Mouse (Mus musculus) cerebellum, adult 2 months (tissue): ENCODE results near the gene Pisd. TPM values are rescaled to one million over a fixed set of nuclear protein-coding genes. Genes with fewer than 3 reads are reported as not detected.
"Not testable (repeated sequence)": the region's sequence is repeated elsewhere in the genome, so short reads cannot be mapped to it uniquely, and the experiment has no call there.

ENCODE experiments used
- DNase-seq, 2 experiments: peaks; one replicate each; pipeline ENCODE4 v3.0.0; 2021
- H3K27ac ChIP-seq: fragments of 200-500 bp; 2 replicates; pipeline ENCODE4 v1.5.1; 2012; ENCODE audit warnings: low read length, control low read depth, inconsistent platforms; ENCODE audit not compliant: insufficient read depth
- H3K27me3 ChIP-seq: fragments of 200-500 bp; 2 replicates; pipeline ENCODE4 v1.6.1; 2012; ENCODE audit warnings: inconsistent platforms, mild to moderate bottlenecking, low read length, moderate library complexity; ENCODE audit not compliant: control insufficient read depth, insufficient read depth
- H3K4me1 ChIP-seq: fragments of 200-500 bp; 2 replicates; pipeline ENCODE4 v1.6.1; 2011; ENCODE audit warnings: low read length; ENCODE audit not compliant: control insufficient read depth, insufficient read depth
- H3K4me3 ChIP-seq: fragments of 200-500 bp; replicated peaks from 2 replicates; pipeline ENCODE3; 2011; ENCODE audit warnings: mild to moderate bottlenecking, low read depth, low read length, control low read depth; ENCODE audit not compliant: insufficient read depth
- CTCF ChIP-seq: fragments of 200-500 bp; IDR thresholded peaks from 2 replicates; pipeline ENCODE4 v1.5.1; 2011; ENCODE audit warnings: low read depth, mild to moderate bottlenecking, control low read depth, low read length, moderate library complexity, borderline replicate concordance; ENCODE audit not compliant: insufficient read depth
- POLR2A ChIP-seq: fragments of 200-500 bp; IDR thresholded peaks from 2 replicates; pipeline ENCODE4 v1.6.1; 2011; ENCODE audit warnings: low read length, control low read depth, borderline replicate concordance; ENCODE audit not compliant: insufficient read depth
- WGBS: fragments of 180-500 bp; shearing (Covaris S2); methylation state at CpG from one replicate; pipeline ENCODE4 v1.1.7; 2018; 5-methylcytosine and 5-hydroxymethylcytosine counted together
- polyA plus RNA-seq: library from polyadenylated mRNA; depleted of rRNA; stranded (reverse); fragments of >200 nt; gene quantifications from 2 replicates; pipeline ENCODE4 v1.2.3, GENCODE M21; 2012

Gene Pisd
- polyA plus RNA-seq, 1 experiment: 60.3 TPM

DNA sequence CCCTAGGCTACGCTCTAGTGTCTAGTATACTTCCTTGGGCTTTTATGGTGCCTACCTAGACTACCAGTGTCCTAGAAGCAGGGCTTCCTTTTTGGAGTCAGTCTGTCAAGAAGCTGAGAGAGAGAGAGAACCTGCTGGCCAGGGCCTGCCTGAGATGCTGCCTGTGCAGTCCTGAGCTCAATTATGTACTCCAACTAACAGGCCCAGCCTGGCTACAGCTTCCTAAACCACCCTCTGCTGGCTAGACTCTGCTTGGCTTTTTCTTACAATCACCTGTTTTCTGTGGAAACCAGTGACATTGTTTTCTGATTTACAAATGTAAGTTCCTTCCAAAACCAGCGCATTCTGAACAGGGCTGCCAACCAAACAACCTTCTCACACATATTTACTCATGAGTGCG is 45.3 kb downstream of the Pisd start:
- no peaks in the 10 kb centered on the region for H3K27me3 ChIP-seq
- 96% methylated on average over 3 of the region's 3 CpGs for WGBS
- peaks cover 32% of the 10 kb centered on the region for H3K4me1 ChIP-seq
- H3K4me3 ChIP-seq: no peak overlapping the region
- no peak for DNase-seq
- no peak overlapping the region for H3K27ac ChIP-seq
- TF ChIP-seq POLR2A (no peak), CTCF (no peak)

GRCm38 (mm10) chr5:32736770-32737169 is 48.7 kb downstream of the Pisd start:
- H3K4me1 ChIP-seq: peaks cover 16% of the 10 kb centered on the region
- not testable (repeated sequence) for H3K27me3 ChIP-seq, H3K4me3 ChIP-seq, DNase-seq, H3K27ac ChIP-seq
- WGBS: 92% methylated on average over 3 of the region's 3 CpGs

DNA sequence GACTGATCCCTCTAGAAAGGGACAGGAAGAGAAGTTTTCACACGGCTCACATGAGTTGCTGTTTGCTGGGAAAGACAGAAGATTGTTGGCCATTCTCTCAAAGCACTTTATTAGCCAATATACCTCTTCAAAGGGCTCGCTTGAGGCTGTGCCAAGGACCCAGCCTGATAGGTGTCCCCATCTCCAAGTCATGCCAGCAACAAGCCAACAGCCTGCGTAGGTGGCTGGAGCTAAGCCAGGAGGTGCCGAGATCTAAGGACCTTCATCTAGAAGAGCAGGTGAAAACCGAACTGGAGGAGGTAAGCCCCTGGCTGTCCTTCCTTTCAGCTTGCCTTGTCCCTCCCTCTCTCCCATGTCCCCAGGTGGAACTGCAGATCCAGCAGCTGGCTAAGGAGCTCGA is 49.7 kb downstream of the Pisd start:
- 52% methylated on average over 6 of the region's 6 CpGs for whole genome bisulfite sequencing
- peak; percentile 29 to 44 for DNase-seq

DNA sequence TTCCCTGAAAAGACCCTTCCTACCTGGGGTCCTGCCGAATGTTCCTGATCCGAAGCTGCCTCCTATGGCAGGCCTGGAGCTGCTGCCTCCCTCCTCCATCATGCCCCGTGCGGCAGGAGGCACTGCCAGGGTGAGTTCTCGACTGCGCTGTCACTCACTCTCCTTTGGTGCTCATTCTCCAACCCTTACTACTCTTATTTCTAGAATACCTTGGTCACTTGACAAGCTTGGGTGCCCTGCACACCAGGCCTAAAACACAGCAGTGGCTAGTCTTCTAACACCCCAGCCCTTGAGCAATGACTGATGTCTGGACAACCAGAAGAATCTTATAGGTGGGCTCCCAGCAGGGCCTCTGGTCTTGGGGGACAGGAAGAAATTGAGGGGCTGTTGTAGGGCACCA is 51.6 kb downstream of the Pisd start:
- not testable (repeated sequence) for DNase-seq, H3K27me3 ChIP-seq, H3K4me3 ChIP-seq, H3K4me1 ChIP-seq, H3K27ac ChIP-seq
- WGBS: 95% methylated on average over 6 of the region's 6 CpGs

More for the DNA sequence above, 49.7 kb downstream of the Pisd start:
- TF ChIP-seq POLR2A: no peak
- TF ChIP-seq CTCF: no peak
- Histone ChIP-seq H3K4me3 (no peak overlapping the region), H3K4me1 (peaks cover 9% of the 10 kb centered on the region; the same call in 1 of the 2 replicates), H3K27me3 (no peaks in the 10 kb centered on the region), H3K27ac (no peak overlapping the region)

DNA sequence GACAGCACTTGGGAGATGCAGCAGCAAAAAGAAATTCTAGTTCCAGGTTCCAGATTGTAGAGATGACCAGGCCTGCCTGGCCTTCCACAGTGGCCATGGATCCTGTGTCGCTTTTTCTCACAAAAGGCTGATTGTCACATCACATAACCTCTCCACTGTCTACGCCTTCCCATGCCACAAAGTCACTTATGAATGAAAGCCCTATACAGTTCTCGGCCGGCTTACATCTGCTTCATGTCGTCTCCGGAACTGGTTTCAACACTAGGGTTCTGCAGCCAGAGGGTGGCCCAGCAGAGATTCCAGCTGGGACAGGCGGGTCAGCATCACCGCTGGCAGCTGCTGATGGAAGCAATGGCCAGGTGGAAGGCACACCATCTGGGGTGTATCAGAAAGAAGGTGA is 56.6 kb downstream of the Pisd start:
- Histone ChIP-seq H3K4me1 (no peaks in the 10 kb centered on the region), H3K27ac (no peak overlapping the region), H3K4me3 (no peak overlapping the region), H3K27me3 (no peaks in the 10 kb centered on the region)
- no peak for DNase-seq
- TF ChIP-seq POLR2A (no peak), CTCF (no peak)
- 80% methylated on average over 8 of the region's 8 CpGs for WGBS

DNA sequence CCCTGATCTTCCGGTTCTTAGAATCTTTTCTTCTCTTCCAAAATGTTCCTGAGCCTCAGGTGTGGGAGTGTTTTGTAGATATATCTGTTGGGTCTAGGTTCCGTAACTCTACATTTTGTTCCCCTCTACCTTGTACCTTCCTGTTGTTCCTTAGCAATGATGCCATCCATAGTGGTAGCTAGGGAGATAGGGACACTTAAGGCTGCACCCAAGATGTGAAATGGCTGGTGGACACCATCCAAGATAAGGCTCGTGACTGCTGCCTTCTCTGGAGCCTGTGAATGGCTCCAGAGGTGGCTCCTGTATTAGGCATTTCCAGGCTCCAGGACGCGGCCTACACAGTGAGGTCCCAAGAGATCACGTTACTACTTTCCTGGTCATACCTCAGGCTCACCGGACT is 57.1 kb downstream of the Pisd start:
- no peak overlapping the region for H3K27ac ChIP-seq
- H3K4me3 ChIP-seq: no peak overlapping the region
- no peaks in the 10 kb centered on the region for H3K4me1 ChIP-seq
- peak in 1 of 2 experiments; percentile 1 for DNase-seq
- no peak for TF ChIP-seq CTCF
- no peak for TF ChIP-seq POLR2A
- 85% methylated on average over 7 of the region's 7 CpGs for WGBS
- no peaks in the 10 kb centered on the region for H3K27me3 ChIP-seq

DNA sequence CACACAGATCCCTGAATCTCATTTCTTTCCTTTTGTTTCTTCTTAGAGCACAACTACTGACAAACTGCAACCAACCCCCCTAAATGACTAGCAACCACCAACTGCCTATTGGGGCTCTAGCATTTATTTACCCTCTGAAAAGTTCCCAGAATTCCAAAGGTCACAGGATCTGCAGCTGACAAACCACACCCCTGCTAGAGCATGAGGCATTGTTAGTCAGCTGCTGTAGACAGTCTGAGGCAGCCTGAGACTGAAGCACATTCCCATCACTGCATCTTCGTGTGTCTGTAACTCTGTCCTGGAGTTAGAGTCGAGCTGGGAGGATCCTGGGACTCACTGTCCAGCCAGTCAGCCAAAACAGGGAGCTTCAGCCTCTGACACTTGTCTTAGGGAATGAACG is 60.0 kb downstream of the Pisd start:
- not testable (repeated sequence) for DNase-seq, H3K4me3 ChIP-seq, H3K4me1 ChIP-seq, H3K27ac ChIP-seq, H3K27me3 ChIP-seq
- 67% methylated on average over 3 of the region's 3 CpGs for WGBS

DNA sequence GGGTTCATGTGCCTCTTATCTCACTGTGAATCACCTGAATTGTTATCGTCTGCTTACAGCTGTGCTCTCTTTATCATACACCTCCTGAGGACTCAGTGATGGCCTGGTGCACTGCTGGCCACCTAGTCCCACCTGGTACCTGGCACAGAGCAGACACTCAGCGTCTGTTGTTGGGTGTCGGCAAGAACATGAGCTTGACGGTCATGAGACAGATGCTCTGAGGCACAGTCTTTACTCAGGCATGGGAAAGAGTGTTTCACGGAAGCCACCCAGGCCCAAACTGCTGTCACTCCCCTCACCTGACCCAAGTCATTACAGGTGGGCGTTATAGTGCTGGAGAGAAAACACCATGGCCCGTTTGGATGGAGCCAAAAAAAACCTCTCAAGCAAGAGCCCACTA is 61.5 kb downstream of the Pisd start:
- Histone ChIP-seq H3K27me3 (no peaks in the 10 kb centered on the region), H3K27ac (no peak overlapping the region), H3K4me3 (no peak overlapping the region), H3K4me1 (peaks cover 3% of the 10 kb centered on the region; the same call in 1 of the 2 replicates)
- DNase-seq: no peak
- 85% methylated on average over 7 of the region's 7 CpGs for WGBS
- no peak for TF ChIP-seq CTCF
- no peak for TF ChIP-seq POLR2A

DNA sequence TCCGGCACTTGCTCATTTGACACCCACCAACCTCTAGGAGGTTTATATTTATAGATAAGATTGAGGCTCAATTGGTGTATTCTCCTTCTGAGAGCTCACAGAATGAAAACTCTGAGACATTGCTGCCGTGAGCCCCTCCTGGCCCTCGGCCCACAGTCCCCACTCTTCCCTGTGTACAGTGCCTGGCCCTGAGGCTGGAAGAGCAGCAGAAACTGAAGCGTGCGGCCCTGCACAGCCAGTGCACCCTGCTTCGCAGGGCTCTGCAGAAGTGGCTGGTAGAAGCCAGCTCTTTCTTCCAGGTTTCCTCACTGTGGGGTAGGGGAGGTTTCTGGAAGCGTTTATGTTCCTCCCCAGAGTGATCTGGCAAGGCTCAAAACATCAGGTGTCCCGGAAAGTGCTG is 62.7 kb downstream of the Pisd start:
- not testable (repeated sequence) for H3K27ac ChIP-seq, H3K4me3 ChIP-seq, DNase-seq, H3K27me3 ChIP-seq, H3K4me1 ChIP-seq
- 64% methylated on average over 8 of the region's 8 CpGs for WGBS
